Comparison of ENCODE assay signal across 10 mouse cellular contexts in genomic region chr2:163914107-163914506, GRCm38 (mm10). TPM values are rescaled to one million over a fixed set of nuclear protein-coding genes. Genes with fewer than 3 reads are reported as not detected.
A peak's percentile ranks its signal among the peaks of the same experiment; 100 is the strongest.
DNase-seq lines count a peak whose midpoint lies in the region; ATAC-seq and TF ChIP-seq lines count a peak whose summit lies in the region.
"Had no signal": no experiment of that assay in that cellular context is flagged by ENCODE, and none has a peak within 500 bp of the region (broad histone marks: within the 10 kb centered on the region; RNA-seq: fewer than 3 reads in every experiment).

No protein-coding gene starts in this region.

- DNase-seq in cerebellum, adult 9-10 months = peak; percentile 71
- DNase-seq in layer of hippocampus, postnatal 10 days (ENCODE audit: low spot score in 2 of 2) = peak; percentile 47 to 62
- peak; percentile 41 for DNase-seq in neural tube, embryonic 10.5 days (ENCODE audit: extremely low spot score, low spot score)
- DNase-seq in spleen, adult 18-20 months = no peak
- no peak for DNase-seq in lung, adult 18-20 months
- DNase-seq in heart, embryonic 10.5 days (ENCODE audit: low spot score) = no peak
- no peak for DNase-seq in thymus, adult 2 months

- peak; percentile 70 for ATAC-seq in forebrain, embryonic 13.5 days
- ATAC-seq: Patski had no signal

- no peak overlapping the region; the same call in 1 of the 2 replicates for H3K27ac ChIP-seq in forebrain, embryonic 13.5 days
- H3K27ac ChIP-seq in heart, embryonic 10.5 days = no peak overlapping the region
- no peak overlapping the region for H3K27ac ChIP-seq in thymus, adult 2 months (ENCODE audit: control insufficient read depth, insufficient read depth, low read length)

- WGBS in forebrain, embryonic 13.5 days = under 1% methylated on average over 10 of the region's 10 CpGs
- 13% methylated on average over 10 of the region's 10 CpGs for WGBS in heart, embryonic 10.5 days
- 9% methylated on average over 10 of the region's 10 CpGs for WGBS in thymus, adult 2 months

- H3K4me3 ChIP-seq in forebrain, embryonic 13.5 days = peak overlapping the region; percentile 15; the same call in 1 of the 2 replicates
- H3K4me3 ChIP-seq in heart, embryonic 10.5 days = no peak overlapping the region
- no peak overlapping the region for H3K4me3 ChIP-seq in thymus, adult 2 months (ENCODE audit: control insufficient read depth, insufficient read depth, low read length)

- TF ChIP-seq POLR2A in thymus, adult 2 months (IDR thresholded peaks at IDR 0.05; ENCODE audit: control insufficient read depth, extremely low read depth, insufficient read depth, low read length, poor library complexity) = no peak

- H3K9me3 ChIP-seq in forebrain, embryonic 13.5 days (replicated peaks) = no peaks in the 10 kb centered on the region
- H3K9me3 ChIP-seq in heart, embryonic 10.5 days = no peaks in the 10 kb centered on the region

- H3K4me1 ChIP-seq in forebrain, embryonic 13.5 days = peaks cover 32% of the 10 kb centered on the region
- H3K4me1 ChIP-seq in heart, embryonic 10.5 days = peaks cover 25% of the 10 kb centered on the region
- H3K4me1 ChIP-seq in thymus, adult 2 months (replicated peaks; ENCODE audit: control insufficient read depth, insufficient read depth, low read length) = 0 out of 2 replicates have a peak, but pooled peaks cover 3% of the 10 kb centered on the region

- H3K27me3 ChIP-seq in forebrain, embryonic 13.5 days = peaks cover 38% of the 10 kb centered on the region
- H3K27me3 ChIP-seq in heart, embryonic 10.5 days (ENCODE audit: insufficient read depth, poor library complexity, severe bottlenecking) = peaks cover 81% of the 10 kb centered on the region
- peaks cover 11% of the 10 kb centered on the region for H3K27me3 ChIP-seq in thymus, adult 2 months (ENCODE audit: control insufficient read depth, insufficient read depth, low read length)

- TF ChIP-seq CTCF in thymus, adult 2 months (IDR thresholded peaks at IDR 0.05; ENCODE audit: borderline replicate concordance, control insufficient read depth, extremely low read depth, insufficient read depth, low read length, poor library complexity) = no peak

- H3K36me3 ChIP-seq in forebrain, embryonic 13.5 days (ENCODE audit: poor library complexity, severe bottlenecking) = no peaks in the 10 kb centered on the region
- no peaks in the 10 kb centered on the region for H3K36me3 ChIP-seq in heart, embryonic 10.5 days
- H3K36me3 ChIP-seq in thymus, adult 2 months (ENCODE audit: control insufficient read depth, insufficient read depth, low read length) = no peaks in the 10 kb centered on the region

- peak overlapping the region; percentile 43 for H3K4me2 ChIP-seq in forebrain, embryonic 13.5 days

- H3K9ac ChIP-seq in forebrain, embryonic 13.5 days = 0 out of 2 replicates have a peak overlapping the region, but pooled peaks have one; percentile 16

RNA-seq across cellular contexts. Expression of gene Rims4, which starts 4.4 kb away (rescaled TPM):
- polyA plus RNA-seq in forebrain, embryonic 13.5 days (2015; fragmentation: Nextera tagmentation; extraction: Ambion mirVana) = 2.5 and 3.0 TPM in 2 replicates
- total RNA-seq in layer of hippocampus, postnatal 10 days (2021) = 10 to 100 TPM; 55.6 to 57.2 TPM
- 0.30 and 0.42 TPM in 2 replicates for polyA plus RNA-seq in heart, embryonic 10.5 days (2016; fragmentation: Nextera tagmentation; extraction: Ambion mirVana)
- polyA plus RNA-seq in thymus, adult 2 months (2012; rRNA removed) = 0.04 and 0.18 TPM in 2 replicates
- total RNA-seq: hematopoietic stem cell, adult 5-6 weeks had no signal
- polyA plus RNA-seq: Patski had no signal

Comparison
In these comparisons a context has a peak if more than half of its experiments do, and no peak if none do; other contexts are left out.
1. DNase-seq: peak in cerebellum, adult 9-10 months (single experiment), layer of hippocampus, postnatal 10 days (2 of 2) and neural tube, embryonic 10.5 days (single experiment); none in spleen, adult 18-20 months (0 of 2), lung, adult 18-20 months (0 of 2), heart, embryonic 10.5 days (single experiment) and thymus, adult 2 months (single experiment).